27 mouse cellular contexts compared by ENCODE assay signal in the genomic region with DNA sequence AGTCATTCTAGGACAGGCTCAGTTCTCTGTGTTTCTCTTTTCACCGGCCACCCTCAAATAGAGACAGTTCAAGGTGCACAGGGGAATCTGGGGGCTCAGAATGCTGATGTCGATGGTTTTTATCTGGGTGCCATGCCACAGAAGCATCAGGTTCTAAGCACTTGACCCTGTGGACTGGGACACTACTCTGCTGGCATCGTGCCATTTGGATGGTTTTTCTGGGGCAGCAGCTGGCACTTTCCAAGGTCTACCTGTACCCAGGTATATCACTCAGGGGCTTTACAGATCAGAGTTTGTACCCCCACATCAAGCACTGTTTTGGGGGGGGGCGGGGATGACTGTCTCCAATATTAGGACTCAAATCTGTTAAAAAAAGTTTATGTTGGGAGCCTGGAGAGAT. TPM values are rescaled to one million over a fixed set of nuclear protein-coding genes. Genes with fewer than 3 reads are reported as not detected.
DNase-seq lines count a peak whose midpoint lies in the region; ATAC-seq and TF ChIP-seq lines count a peak whose summit lies in the region.
"Had no signal": no experiment of that assay in that cellular context is flagged by ENCODE, and none has a peak within 500 bp of the region (broad histone marks: within the 10 kb centered on the region; RNA-seq: fewer than 3 reads in every experiment).

No protein-coding gene starts in this region.

- ATAC-seq in kidney, embryonic 16.5 days (ENCODE audit: low FRiP score, low TSS enrichment) = no peak
- ATAC-seq in intestine, postnatal 0 days = no peak
- ATAC-seq: CD4-positive, CD25-positive, alpha-beta regulatory T cell, adult 4 months; forebrain, embryonic 15.5 days; hindbrain, embryonic 16.5 days had no signal

- H3K4me2 ChIP-seq in kidney, embryonic 16.5 days (replicated peaks; ENCODE audit: low read depth, low read length) = no peak overlapping the region
- H3K4me2 ChIP-seq in intestine, postnatal 0 days (replicated peaks; ENCODE audit: low read depth) = no peak overlapping the region
- H3K4me2 ChIP-seq: embryonic facial prominence, embryonic 13.5 days; forebrain, embryonic 12.5 days; forebrain, embryonic 15.5 days; heart, embryonic 13.5 days had no signal

- H3K36me3 ChIP-seq in kidney, adult 2 months (ENCODE audit: control insufficient read depth, insufficient read depth, low read length) = no peaks in the 10 kb centered on the region; the same call in none of the 2 replicates
- H3K36me3 ChIP-seq in kidney, embryonic 16.5 days (ENCODE audit: insufficient read depth, low read length) = 0 out of 2 replicates have a peak, but pooled peaks cover 6% of the 10 kb centered on the region
- H3K36me3 ChIP-seq in intestine, postnatal 0 days (ENCODE audit: control insufficient read depth, insufficient read depth) = peaks cover 6% of the 10 kb centered on the region; the same call in 1 of the 2 replicates

- H3K9ac ChIP-seq in kidney, embryonic 16.5 days (replicated peaks; ENCODE audit: low read length) = no peak overlapping the region
- no peak overlapping the region for H3K9ac ChIP-seq in intestine, postnatal 0 days (ENCODE audit: low read depth, low read length)
- H3K9ac ChIP-seq: embryonic facial prominence, embryonic 13.5 days; forebrain, embryonic 12.5 days; forebrain, embryonic 15.5 days; heart, embryonic 13.5 days had no signal

- H3K4me3 ChIP-seq in kidney, adult 2 months (ENCODE audit: insufficient read depth, low read depth, low read length) = no peak overlapping the region
- no peak overlapping the region for H3K4me3 ChIP-seq in kidney, embryonic 16.5 days (ENCODE audit: low read length)
- no peak overlapping the region for H3K4me3 ChIP-seq in intestine, postnatal 0 days (ENCODE audit: low read depth, low read length)
- H3K4me3 ChIP-seq: embryonic facial prominence, embryonic 10.5 days; embryonic facial prominence, embryonic 13.5 days; erythroblast, embryonic 14.5 days; forebrain, embryonic 12.5 days; forebrain, embryonic 15.5 days; heart, adult 2 months; heart, embryonic 10.5 days; heart, embryonic 13.5 days had no signal

- no peak overlapping the region for H3K27ac ChIP-seq in kidney, adult 2 months (ENCODE audit: insufficient read depth, low read depth, low read length)
- no peak overlapping the region for H3K27ac ChIP-seq in kidney, embryonic 16.5 days (ENCODE audit: low read length)
- no peak overlapping the region for H3K27ac ChIP-seq in intestine, postnatal 0 days (ENCODE audit: low read depth, low read length)
- H3K27ac ChIP-seq: embryonic facial prominence, embryonic 10.5 days; embryonic facial prominence, embryonic 13.5 days; forebrain, embryonic 12.5 days; forebrain, embryonic 15.5 days; heart, adult 2 months; heart, embryonic 10.5 days; heart, embryonic 13.5 days had no signal

- WGBS in kidney, adult 2 months = 74% methylated on average over 4 of the region's 4 CpGs
- 92% methylated on average over 4 of the region's 4 CpGs for WGBS in kidney, embryonic 16.5 days
- 88% methylated on average over 4 of the region's 4 CpGs for WGBS in intestine, postnatal 0 days

- peak; percentile 67 for DNase-seq in kidney, adult 2 months
- DNase-seq in testis, postnatal 10 days (ENCODE audit: low spot score) = peak; percentile 51
- no peak for DNase-seq in testis, postnatal 14 days (ENCODE audit: low spot score)
- DNase-seq in kidney, postnatal 14 days = peak; percentile 51
- no peak for DNase-seq in c-Kit-positive CD71-positive TER-119-positive erythroid progenitor cells, embryonic 14.5 days (ENCODE audit: low spot score)
- DNase-seq: adrenal gland, adult 2 months; adrenal gland, postnatal 14 days; cerebellum, adult 11-12 months; cerebellum, adult 8-10 months; cerebellum, postnatal 10 days; cerebellum, postnatal 36 days; embryo, embryonic 11 days; gastrocnemius, postnatal 25 days; heart, adult 2 months; heart, postnatal 14 days; heart, postnatal 4 days had no signal

- H3K27me3 ChIP-seq in kidney, adult 2 months (replicated peaks; ENCODE audit: control insufficient read depth, insufficient read depth, low read length) = no peaks in the 10 kb centered on the region
- no peaks in the 10 kb centered on the region for H3K27me3 ChIP-seq in kidney, embryonic 16.5 days (ENCODE audit: insufficient read depth, low read length)
- no peaks in the 10 kb centered on the region for H3K27me3 ChIP-seq in intestine, postnatal 0 days (replicated peaks; ENCODE audit: control insufficient read depth, insufficient read depth, low read length)
- H3K27me3 ChIP-seq: embryonic facial prominence, embryonic 13.5 days; forebrain, embryonic 12.5 days; forebrain, embryonic 15.5 days; heart, embryonic 13.5 days had no signal

- H3K9me3 ChIP-seq in kidney, embryonic 16.5 days (ENCODE audit: low read length) = peaks cover 3% of the 10 kb centered on the region; the same call in 1 of the 2 replicates
- H3K9me3 ChIP-seq in intestine, postnatal 0 days (ENCODE audit: control insufficient read depth) = no peaks in the 10 kb centered on the region
- H3K9me3 ChIP-seq: embryonic facial prominence, embryonic 13.5 days; forebrain, embryonic 12.5 days; forebrain, embryonic 15.5 days; heart, embryonic 10.5 days; heart, embryonic 13.5 days had no signal

- TF ChIP-seq POLR2A in kidney, adult 2 months (IDR thresholded peaks at IDR 0.05; ENCODE audit: low read depth, low read length) = no peak

- peaks cover 15% of the 10 kb centered on the region for H3K4me1 ChIP-seq in kidney, adult 2 months (ENCODE audit: control insufficient read depth, insufficient read depth, low read length)
- H3K4me1 ChIP-seq in kidney, embryonic 16.5 days (ENCODE audit: insufficient read depth, low read length) = no peaks in the 10 kb centered on the region
- H3K4me1 ChIP-seq in intestine, postnatal 0 days (replicated peaks; ENCODE audit: control insufficient read depth, insufficient read depth, low read length) = no peaks in the 10 kb centered on the region
- H3K4me1 ChIP-seq: embryonic facial prominence, embryonic 10.5 days; embryonic facial prominence, embryonic 13.5 days; forebrain, embryonic 12.5 days; forebrain, embryonic 15.5 days; heart, embryonic 10.5 days; heart, embryonic 13.5 days had no signal

- no peak for TF ChIP-seq CTCF in kidney, adult 2 months (conservative IDR thresholded peaks at IDR 0.05; ENCODE audit: insufficient read depth, insufficient read length, low read depth, low read length)
- no peak for TF ChIP-seq CTCF in intestine, postnatal 0 days (IDR thresholded peaks at IDR 0.05; ENCODE audit: low read depth)

RNA-seq across cellular contexts. Expression of a gene that starts 16.7 kb away (rescaled TPM):
- 41.9 and 42.6 TPM in 2 replicates for polyA plus RNA-seq in kidney, adult 2 months (2012; rRNA removed)
- polyA plus RNA-seq in kidney, embryonic 16.5 days (2015; fragmentation: Nextera tagmentation; extraction: Ambion mirVana) = 16.0 and 19.8 TPM in 2 replicates
- polyA plus RNA-seq in intestine, postnatal 0 days (2015; fragmentation: Nextera tagmentation; extraction: Ambion mirVana) = 3.4 and 4.2 TPM in 2 replicates

RNA-seq across cellular contexts. Expression of a gene that starts 39.7 kb away (rescaled TPM):
- 2.3 and 2.8 TPM in 2 replicates for polyA plus RNA-seq in kidney, adult 2 months (2012; rRNA removed)
- polyA plus RNA-seq in kidney, embryonic 16.5 days (2015; fragmentation: Nextera tagmentation; extraction: Ambion mirVana) = 12.7 and 15.5 TPM in 2 replicates
- 4.8 and 5.0 TPM in 2 replicates for polyA plus RNA-seq in intestine, postnatal 0 days (2015; fragmentation: Nextera tagmentation; extraction: Ambion mirVana)

Comparison
In these comparisons a context has a peak if more than half of its experiments do, and no peak if none do; other contexts are left out.
1. DNase-seq: peak in kidney, adult 2 months (single experiment), testis, postnatal 10 days (single experiment) and kidney, postnatal 14 days (single experiment); none in testis, postnatal 14 days (single experiment) and c-Kit-positive CD71-positive TER-119-positive erythroid progenitor cells, embryonic 14.5 days (single experiment).